Mouse (Mus musculus): ENCODE data around the gene Clta.

Gene Clta

DNA sequence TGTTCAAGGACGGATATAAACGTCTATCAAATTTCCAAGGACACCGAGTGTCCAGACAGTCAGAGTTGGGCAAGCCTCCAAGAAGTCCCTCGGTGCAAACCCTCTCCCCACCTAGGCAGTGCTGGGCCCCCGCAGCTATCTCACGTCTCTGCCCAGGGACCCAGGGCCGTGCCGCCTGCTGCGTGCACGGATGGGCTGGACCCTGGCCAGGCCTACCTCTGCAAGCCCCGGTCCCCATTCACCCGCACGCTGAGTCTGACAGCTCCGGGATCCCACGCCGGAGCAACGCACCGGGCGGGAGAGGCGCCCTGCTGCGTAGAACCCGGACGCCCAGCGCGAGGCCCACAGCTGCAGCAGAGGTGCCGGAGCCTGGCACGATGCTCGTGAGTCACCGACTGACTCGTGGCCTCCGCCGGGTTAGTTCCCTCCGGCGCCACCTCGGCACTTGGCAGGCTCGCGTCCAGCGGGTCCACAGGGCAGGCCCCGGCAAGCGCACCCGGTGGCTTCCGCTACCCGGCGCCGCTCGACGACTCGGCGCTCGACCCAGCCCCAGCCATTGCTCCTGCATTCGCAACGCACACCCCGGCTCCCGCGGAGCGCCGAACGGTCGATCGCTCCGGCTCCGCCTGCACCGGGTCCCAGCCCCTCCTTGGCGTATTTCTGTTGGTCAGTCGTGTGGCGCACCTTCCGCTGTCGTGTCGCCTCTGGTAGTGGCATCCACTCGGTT, 68.1 kb downstream of the Clta start:
- CTCF ChIA-PET = no interaction called here

DNA sequence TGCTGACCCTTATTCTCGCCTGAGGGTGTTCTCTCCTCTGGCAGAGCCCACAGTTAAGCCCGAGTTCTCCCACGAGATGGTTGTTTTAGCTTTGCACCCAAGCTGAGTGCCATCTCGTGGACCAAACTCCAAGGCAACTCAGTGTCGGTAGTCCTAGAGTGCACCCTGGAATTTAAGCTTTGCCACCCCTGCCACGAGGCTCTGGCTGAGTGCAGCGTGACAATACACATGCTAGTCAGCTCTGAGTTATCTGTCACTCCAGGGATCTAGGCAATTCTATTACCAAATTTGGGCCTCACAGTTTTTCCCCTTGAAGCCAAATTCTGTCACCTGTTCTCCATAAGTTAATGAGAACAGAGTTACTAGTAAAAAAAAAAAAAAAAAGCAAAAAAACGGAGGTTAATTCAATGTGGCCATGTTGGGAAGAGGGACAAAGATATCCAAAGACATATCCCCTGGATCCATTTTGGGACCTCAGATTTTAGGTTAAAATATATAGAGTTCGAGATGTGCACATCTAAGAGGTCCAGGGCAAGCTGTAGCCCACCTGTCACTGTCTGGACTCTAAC, 68.7 kb downstream of the Clta start:
- CTCF ChIA-PET = interaction anchor here (0.5 to 1.4 kb wide), 3 partner anchors 10 to 125 kb away, joined by 3 to 8 read pairs (median 3); no protein-coding TSS in a partner anchor

GRCm38 (mm10) chr4:44073799-44074198, 69.5 kb downstream of the Clta start:
- CTCF ChIA-PET = interaction anchor here (0.6 to 1.4 kb wide), 3 partner anchors 9 to 218 kb away, joined by 4 to 9 read pairs (median 8); no protein-coding TSS in a partner anchor

GRCm38 (mm10) chr4:44074422-44074821, 70.2 kb downstream of the Clta start:
- CTCF ChIA-PET = interaction anchor here (0.6 to 1.4 kb wide), 5 partner anchors 9 to 263 kb away, joined by 4 to 9 read pairs (median 6); no protein-coding TSS in a partner anchor

DNA sequence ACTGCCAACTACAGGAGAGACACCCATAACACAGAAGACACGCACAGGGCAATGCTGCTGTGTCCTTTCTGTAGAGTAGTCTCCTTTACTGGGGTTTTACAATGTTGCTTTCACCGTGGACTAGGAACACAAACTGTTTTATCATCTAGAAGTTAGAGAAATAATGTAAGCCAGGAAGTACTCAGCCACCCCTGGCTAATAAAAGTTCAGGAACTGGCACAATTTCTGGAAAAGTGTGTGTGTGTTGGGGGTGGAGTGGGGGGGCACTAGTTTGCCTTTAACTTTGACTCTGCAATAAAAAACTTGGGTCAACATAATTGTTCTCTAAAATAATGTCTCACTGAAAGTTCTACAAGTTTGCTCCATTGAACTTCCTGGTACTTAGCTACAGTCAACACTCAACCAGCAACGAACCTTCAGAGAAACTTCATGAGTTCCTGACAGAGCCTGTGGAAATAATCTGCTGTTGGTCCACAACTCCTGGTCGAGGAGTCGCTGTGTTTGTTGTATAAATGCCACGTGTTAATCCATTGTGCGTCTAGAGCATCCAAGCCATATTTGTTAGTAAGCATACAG, 74.2 kb downstream of the Clta start:
- CTCF ChIA-PET = no interaction called here

Measured in spleen, embryonic (tissue).